15 mouse cellular contexts compared by ENCODE assay signal in the genomic region with DNA sequence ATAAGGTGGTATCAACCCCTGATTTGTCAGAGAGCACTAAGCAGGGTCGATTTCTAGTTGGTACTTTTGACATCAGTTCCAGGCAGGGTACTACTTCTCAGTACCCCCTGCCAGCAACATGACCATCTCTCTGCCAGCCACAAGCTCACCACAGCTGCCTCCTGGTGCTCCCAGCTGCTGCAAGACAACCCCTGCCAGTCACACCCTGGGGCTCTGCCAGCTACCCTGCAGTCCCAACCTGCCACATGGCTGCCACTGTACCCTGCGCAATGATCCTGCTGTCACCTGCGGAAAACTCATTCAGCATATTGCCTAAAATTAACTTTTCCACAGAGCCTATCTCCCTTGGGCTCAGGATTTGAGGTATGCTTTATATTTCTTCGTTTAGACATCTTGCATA.
DNase-seq lines count a peak whose midpoint lies in the region; ATAC-seq and TF ChIP-seq lines count a peak whose summit lies in the region.
"Had no signal": no experiment of that assay in that cellular context is flagged by ENCODE, and none has a peak within 500 bp of the region (broad histone marks: within the 10 kb centered on the region; RNA-seq: fewer than 3 reads in every experiment).

No protein-coding gene starts in this region.

- H3K9ac ChIP-seq in lung, postnatal 0 days (replicated peaks; ENCODE audit: low read depth), result no peak overlapping the region
- H3K9ac ChIP-seq: midbrain, embryonic 15.5 days; stomach, embryonic 15.5 days had no signal

- H3K36me3 ChIP-seq in lung, postnatal 0 days (ENCODE audit: insufficient read depth, low read length), result no peaks in the 10 kb centered on the region
- H3K36me3 ChIP-seq: embryonic facial prominence, embryonic 10.5 days; midbrain, embryonic 15.5 days; stomach, embryonic 15.5 days had no signal

- H3K4me1 ChIP-seq in lung, postnatal 0 days (ENCODE audit: insufficient read depth, low read depth, low read length), result no peaks in the 10 kb centered on the region
- H3K4me1 ChIP-seq: embryonic facial prominence, embryonic 10.5 days; midbrain, embryonic 15.5 days; stomach, embryonic 15.5 days had no signal

- WGBS in lung, postnatal 0 days, result 61% methylated on average over 4 of the region's 4 CpGs

- no peak for ATAC-seq in lung, postnatal 0 days
- ATAC-seq: intestine, embryonic 16.5 days; midbrain, embryonic 15.5 days had no signal

- peak; percentile 5 for DNase-seq in cerebellum, adult 9-11 months
- DNase-seq in cerebellum, adult 9-10 months, result no peak
- peak; percentile 52 to 54 for DNase-seq in layer of hippocampus, postnatal 10 days (ENCODE audit: low spot score in 2 of 2)
- no peak for DNase-seq in layer of hippocampus, postnatal 36 days
- peak; percentile 42 to 60 for DNase-seq in cerebellum, postnatal 25 days
- peak; percentile 15 to 16 for DNase-seq in gastrocnemius, postnatal 36 days
- DNase-seq in lung, postnatal 14 days, result no peak
- DNase-seq in lung, postnatal 0 days (ENCODE audit: low spot score), result no peak
- DNase-seq: heart, postnatal 10 days; lung, adult 2 months had no signal

- no peaks in the 10 kb centered on the region for H3K9me3 ChIP-seq in lung, postnatal 0 days (ENCODE audit: low read length)
- H3K9me3 ChIP-seq: embryonic facial prominence, embryonic 10.5 days; midbrain, embryonic 15.5 days; stomach, embryonic 15.5 days had no signal

- H3K27ac ChIP-seq in lung, postnatal 0 days (ENCODE audit: low read length), result no peak overlapping the region
- H3K27ac ChIP-seq: embryonic facial prominence, embryonic 10.5 days; midbrain, embryonic 15.5 days; stomach, embryonic 15.5 days had no signal

- TF ChIP-seq CTCF in lung, postnatal 0 days (IDR thresholded peaks at IDR 0.05), result no peak

- no peak for TF ChIP-seq EP300 in lung, postnatal 0 days (IDR thresholded peaks at IDR 0.05)

- H3K4me3 ChIP-seq in lung, postnatal 0 days (ENCODE audit: low read depth, low read length), result no peak overlapping the region
- H3K4me3 ChIP-seq: embryonic facial prominence, embryonic 10.5 days; erythroblast, embryonic 14.5 days; midbrain, embryonic 15.5 days; stomach, embryonic 15.5 days had no signal

- no peak overlapping the region for H3K4me2 ChIP-seq in lung, postnatal 0 days (replicated peaks; ENCODE audit: low read depth, low read length)
- H3K4me2 ChIP-seq: midbrain, embryonic 15.5 days; stomach, embryonic 15.5 days had no signal

- H3K27me3 ChIP-seq in lung, postnatal 0 days (replicated peaks; ENCODE audit: insufficient read depth, low read length), result no peaks in the 10 kb centered on the region
- H3K27me3 ChIP-seq: midbrain, embryonic 15.5 days; stomach, embryonic 15.5 days had no signal

- intact Hi-C loops in gastrocnemius, postnatal 36 days (cut with DNase I), result no loop called here

Comparison
In these comparisons a context has a peak if more than half of its experiments do, and no peak if none do; other contexts are left out.
1. DNase-seq: peak in cerebellum, adult 9-11 months (single experiment), layer of hippocampus, postnatal 10 days (2 of 2), cerebellum, postnatal 25 days (2 of 2) and gastrocnemius, postnatal 36 days (2 of 2); none in cerebellum, adult 9-10 months (single experiment), layer of hippocampus, postnatal 36 days (0 of 2), lung, postnatal 14 days (single experiment) and lung, postnatal 0 days (single experiment).